Mouse (Mus musculus) brain, embryonic 14.5 days (tissue): ENCODE measurements at regions not wholly inside any gene's neighbourhood (a gene's known extent, or its start where the extent isn't known, plus 50 kb on each side); places are given as distances from the start of the nearest gene placed in this dataset.

Experiments
- CTCF ChIP-seq: fragments of 200-500 bp; IDR thresholded peaks from 2 replicates; pipeline ENCODE4 v1.5.1; 2012; ENCODE audit warnings: inconsistent platforms, mild to moderate bottlenecking, moderate library complexity, borderline replicate concordance; ENCODE audit not compliant: insufficient read depth, insufficient read length; ENCODE audit errors: extremely low read depth
- POLR2A ChIP-seq: fragments of 200-500 bp; IDR thresholded peaks from 2 replicates; pipeline ENCODE4 v1.6.1; 2012; ENCODE audit warnings: mild to moderate bottlenecking, inconsistent platforms, borderline replicate concordance; ENCODE audit not compliant: poor library complexity, insufficient read depth, insufficient read length, severe bottlenecking; ENCODE audit errors: extremely low read depth

DNA sequence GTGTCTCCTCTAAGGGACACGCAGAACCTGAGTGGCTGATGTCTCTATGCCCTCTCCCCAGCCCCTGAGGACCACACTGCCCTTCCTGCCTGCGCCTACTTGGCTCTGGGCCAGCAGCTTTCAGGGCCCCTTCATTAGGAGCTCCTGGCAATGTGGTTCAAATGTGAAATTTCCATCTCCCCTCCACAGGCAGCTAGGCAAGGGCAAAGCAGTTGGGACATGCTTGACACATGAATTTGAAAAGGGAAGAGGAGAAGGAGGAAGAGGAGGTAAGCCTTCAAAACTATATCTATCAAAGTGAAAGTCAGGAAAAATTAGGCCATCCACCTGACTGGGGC lies 63.7 kb upstream of the Prep start:
- TF ChIP-seq POLR2A (no peak), CTCF (no peak)
